Mouse (Mus musculus): ENCODE data around the gene Lpar1. TPM values are rescaled to one million over a fixed set of nuclear protein-coding genes. Genes with fewer than 3 reads are reported as not detected.

The Lpar1 gene
- 90.5 and 91.8 TPM in 2 replicates for polyA plus RNA-seq (2015; fragmentation: Nextera tagmentation; extraction: Ambion mirVana)

DNA sequence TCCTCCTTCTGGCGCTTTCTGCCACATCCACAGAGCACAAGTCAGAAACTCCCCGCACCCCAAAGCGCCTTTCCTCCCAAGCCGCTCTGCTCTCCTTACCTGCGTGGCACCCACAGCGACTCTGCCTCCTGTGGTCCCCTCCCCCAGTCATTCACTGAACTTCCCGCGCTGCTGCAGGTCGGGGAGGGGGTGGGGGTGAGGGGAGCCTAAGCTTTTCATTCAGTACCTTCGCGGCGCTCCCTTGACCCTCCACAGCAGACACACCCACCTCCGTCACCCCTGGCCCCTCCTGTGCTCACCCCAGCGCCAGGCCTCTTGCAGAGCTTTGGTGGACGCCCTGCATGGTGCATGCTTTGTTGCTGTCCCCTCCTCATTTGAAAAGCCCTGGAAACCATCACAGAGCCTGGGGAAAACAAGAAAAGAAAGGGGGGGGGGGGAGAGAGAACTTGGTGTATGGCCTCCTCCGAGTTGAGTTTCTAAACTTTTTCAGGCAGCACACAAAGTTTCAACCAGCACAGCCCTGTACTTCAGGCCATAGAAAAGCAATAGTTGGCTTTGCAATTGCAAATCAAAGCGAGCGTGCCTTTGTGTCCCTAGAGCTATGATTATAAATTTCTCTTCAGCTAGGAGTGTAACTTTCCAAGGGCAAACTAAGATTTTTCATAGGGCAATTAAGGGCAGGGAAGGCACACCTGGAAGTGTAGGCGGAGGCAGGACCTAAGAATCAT is at the start of gene Lpar1:
Gene Lpar1 (minus strand): TSS at position 268 of the 728 bp plus-strand sequence.
- WGBS, result 7% methylated on average over 18 of the region's 19 CpGs
- peak within 1 kb of the TSS; percentile 77 for H3K4me3 ChIP-seq (replicated peaks)

DNA sequence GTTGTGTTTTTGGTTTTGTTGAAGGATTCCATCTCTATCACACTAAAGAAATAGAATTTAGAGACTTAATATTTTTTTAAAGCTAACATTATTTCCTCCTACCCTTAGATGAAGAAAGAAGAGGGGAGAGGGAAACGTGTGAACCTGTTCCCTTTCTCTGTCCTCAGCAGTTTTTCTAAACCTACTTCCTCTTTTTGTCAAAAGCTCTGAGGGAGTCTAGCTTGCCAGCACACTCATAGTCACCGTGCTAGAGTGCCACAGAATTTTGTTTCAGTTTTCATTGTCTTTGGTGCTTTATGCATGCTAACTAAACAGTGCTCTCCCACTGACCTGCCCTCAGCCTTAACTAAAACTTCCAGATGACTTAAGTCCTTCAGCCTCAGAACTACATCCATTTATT is 32.2 kb upstream of the Lpar1 start:
- 38% methylated on average over 2 of the region's 2 CpGs for WGBS
- Histone ChIP-seq H3K4me2 (replicated peaks) (no peak overlapping the region), H3K9me3 (replicated peaks) (no peaks in the 10 kb centered on the region), H3K36me3 (no peaks in the 10 kb centered on the region), H3K4me1 (peaks cover 2% of the 10 kb centered on the region; the same call in 1 of the 2 replicates), H3K4me3 (replicated peaks) (no peak overlapping the region), H3K27me3 (no peaks in the 10 kb centered on the region), H3K27ac (replicated peaks) (no peak overlapping the region), H3K9ac (no peak overlapping the region)
- no peak for ATAC-seq (ENCODE audit: insufficient number of reproducible peaks, low FRiP score, low TSS enrichment, low read depth)

More for the DNA sequence above, at the start of gene Lpar1:
- peak; percentile 49; the same call in 1 of the 2 replicates for ATAC-seq (ENCODE audit: insufficient number of reproducible peaks, low FRiP score, low TSS enrichment, low read depth)
- Histone ChIP-seq H3K4me1 (peaks cover 27% of the 10 kb centered on the region), H3K27ac (replicated peaks) (peak within 1 kb of the TSS; percentile 97), H3K9ac (peak within 1 kb of the TSS; percentile 87), H3K27me3 (no peaks in the 10 kb centered on the region), H3K4me2 (replicated peaks) (peak within 1 kb of the TSS; percentile 81), H3K36me3 (no peaks in the 10 kb centered on the region), H3K9me3 (replicated peaks) (no peaks in the 10 kb centered on the region)

- Histone ChIP-seq H3K9ac (no peak overlapping the region), H3K27me3 (no peaks in the 10 kb centered on the region), H3K9me3 (replicated peaks) (no peaks in the 10 kb centered on the region), H3K4me1 (peaks cover 13% of the 10 kb centered on the region; the same call in 1 of the 2 replicates), H3K27ac (replicated peaks) (peak overlapping the region; percentile 24; the same call in 1 of the 2 replicates), H3K4me3 (replicated peaks) (no peak overlapping the region), H3K36me3 (no peaks in the 10 kb centered on the region), H3K4me2 (replicated peaks) (no peak overlapping the region)
- ATAC-seq (ENCODE audit: insufficient number of reproducible peaks, low FRiP score, low TSS enrichment, low read depth), result no peak
- 53% methylated on average over 7 of the region's 7 CpGs for WGBS
These were observed 27.5 kb upstream of the Lpar1 start for GRCm38 (mm10) chr4:58581191-58581590.

- Histone ChIP-seq H3K9ac (no peak overlapping the region), H3K4me2 (replicated peaks) (no peak overlapping the region), H3K27ac (replicated peaks) (peak overlapping the region; percentile 24; the same call in 1 of the 2 replicates), H3K27me3 (no peaks in the 10 kb centered on the region), H3K4me3 (replicated peaks) (no peak overlapping the region), H3K4me1 (peaks cover 13% of the 10 kb centered on the region; the same call in 1 of the 2 replicates), H3K9me3 (replicated peaks) (no peaks in the 10 kb centered on the region), H3K36me3 (no peaks in the 10 kb centered on the region)
- ATAC-seq (ENCODE audit: insufficient number of reproducible peaks, low FRiP score, low TSS enrichment, low read depth), result no peak
- WGBS, result 38% methylated on average over 5 of the region's 5 CpGs
These were observed 26.8 kb upstream of the Lpar1 start for GRCm38 (mm10) chr4:58580516-58580915.

- Histone ChIP-seq H3K27ac (replicated peaks) (no peak overlapping the region), H3K9ac (no peak overlapping the region), H3K4me3 (replicated peaks) (no peak overlapping the region), H3K4me2 (replicated peaks) (no peak overlapping the region), H3K9me3 (replicated peaks) (no peaks in the 10 kb centered on the region), H3K36me3 (no peaks in the 10 kb centered on the region), H3K27me3 (no peaks in the 10 kb centered on the region), H3K4me1 (peaks cover 13% of the 10 kb centered on the region; the same call in 1 of the 2 replicates)
- ATAC-seq (ENCODE audit: insufficient number of reproducible peaks, low FRiP score, low TSS enrichment, low read depth), result no peak
- WGBS, result 29% methylated on average over 10 of the region's 10 CpGs
These were observed 26.4 kb upstream of the Lpar1 start for GRCm38 (mm10) chr4:58580098-58580497.

DNA sequence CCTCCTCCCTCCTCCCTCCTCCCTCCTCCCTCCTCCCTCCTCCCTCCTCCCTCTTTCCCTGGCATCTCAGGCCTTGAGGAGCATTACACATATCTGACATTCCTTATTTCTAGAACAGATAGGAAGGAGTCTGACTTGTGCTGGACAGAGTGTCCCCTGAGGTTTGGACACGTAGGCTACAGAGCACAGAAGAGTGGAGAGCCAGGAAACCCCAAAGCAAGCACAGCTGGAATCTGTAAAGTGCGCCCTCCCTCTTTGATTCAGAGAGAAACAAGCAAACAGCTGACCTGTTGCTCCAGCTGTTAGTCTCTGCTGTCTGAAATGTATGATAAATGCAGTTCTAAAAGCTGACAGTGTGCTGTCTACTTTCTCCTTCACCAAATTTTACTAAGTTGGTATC is 24.8 kb upstream of the Lpar1 start:
- no peaks in the 10 kb centered on the region for H3K36me3 ChIP-seq
- no peak overlapping the region for H3K4me3 ChIP-seq (replicated peaks)
- H3K9me3 ChIP-seq (replicated peaks), result no peaks in the 10 kb centered on the region
- H3K4me1 ChIP-seq, result peaks cover 13% of the 10 kb centered on the region; the same call in 1 of the 2 replicates
- 21% methylated on average over 2 of the region's 2 CpGs for whole genome bisulfite sequencing
- H3K4me2 ChIP-seq (replicated peaks), result no peak overlapping the region
- ATAC-seq (ENCODE audit: insufficient number of reproducible peaks, low FRiP score, low TSS enrichment, low read depth), result no peak
- H3K9ac ChIP-seq, result no peak overlapping the region
- no peak overlapping the region for H3K27ac ChIP-seq (replicated peaks)
- H3K27me3 ChIP-seq, result no peaks in the 10 kb centered on the region

DNA sequence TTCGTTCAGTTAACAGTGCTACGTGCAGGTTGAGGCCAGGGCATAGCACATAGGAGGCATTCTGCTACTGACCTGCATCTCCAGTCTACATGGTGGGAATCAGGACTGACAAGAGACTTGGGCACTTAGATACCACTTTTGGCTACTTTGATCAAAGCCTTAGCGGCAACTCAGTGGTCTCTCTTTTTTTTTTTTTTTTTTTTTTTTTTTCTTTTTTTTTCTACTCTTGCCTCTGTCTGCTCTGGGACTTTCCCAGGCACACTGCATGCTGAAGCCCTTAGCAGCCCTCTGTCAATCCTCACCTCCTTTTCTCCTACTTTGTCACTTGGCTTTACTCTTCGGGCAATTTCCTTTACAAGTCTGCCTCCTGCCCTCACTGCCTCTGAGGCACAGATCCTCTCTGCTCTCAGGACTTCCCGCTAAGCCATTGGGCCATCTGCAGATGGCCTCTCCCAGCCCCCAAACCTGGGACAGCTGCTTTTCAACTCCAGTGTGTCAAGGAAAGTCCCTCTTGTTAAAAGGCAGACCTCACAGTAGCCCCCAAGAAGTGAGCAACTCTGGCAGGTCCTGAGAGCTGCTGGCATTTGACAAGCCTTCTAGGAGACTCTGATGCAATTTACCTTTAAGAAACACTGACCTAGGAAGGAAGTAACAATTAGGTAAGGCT is 23.8 kb upstream of the Lpar1 start:
- no peak overlapping the region for H3K4me3 ChIP-seq (replicated peaks)
- H3K36me3 ChIP-seq, result no peaks in the 10 kb centered on the region
- H3K9ac ChIP-seq, result no peak overlapping the region
- WGBS, result 49% methylated on average over 5 of the region's 5 CpGs
- peaks cover 13% of the 10 kb centered on the region; the same call in 1 of the 2 replicates for H3K4me1 ChIP-seq
- no peaks in the 10 kb centered on the region for H3K27me3 ChIP-seq
- H3K27ac ChIP-seq (replicated peaks), result no peak overlapping the region
- no peak for ATAC-seq (ENCODE audit: insufficient number of reproducible peaks, low FRiP score, low TSS enrichment, low read depth)
- no peaks in the 10 kb centered on the region for H3K9me3 ChIP-seq (replicated peaks)
- no peak overlapping the region for H3K4me2 ChIP-seq (replicated peaks)

DNA sequence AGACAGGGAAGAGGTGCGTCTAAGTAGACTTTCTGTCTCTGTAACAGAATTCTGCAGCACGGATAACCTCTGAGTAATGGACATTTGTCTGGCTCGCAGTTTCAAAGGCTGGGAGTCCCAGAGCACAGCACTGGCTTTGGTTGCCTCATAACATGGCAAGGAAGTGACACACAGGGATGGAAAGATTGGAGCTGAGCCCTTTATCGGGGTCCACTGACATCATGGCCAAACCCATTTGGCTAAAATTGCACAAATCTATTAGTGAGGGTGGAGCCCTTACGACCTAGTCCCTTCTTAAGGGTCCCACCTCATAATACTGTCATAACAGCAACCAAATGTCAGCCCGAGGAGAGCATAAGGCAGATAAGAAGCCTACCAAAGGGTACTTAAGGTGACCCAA is 22.1 kb upstream of the Lpar1 start:
- H3K4me3 ChIP-seq (replicated peaks), result no peak overlapping the region
- ATAC-seq (ENCODE audit: insufficient number of reproducible peaks, low FRiP score, low TSS enrichment, low read depth), result no peak

GRCm38 (mm10) chr4:58574024-58574423 is 20.3 kb upstream of the Lpar1 start:
- Histone ChIP-seq H3K4me2 (replicated peaks) (no peak overlapping the region), H3K27me3 (no peaks in the 10 kb centered on the region), H3K9me3 (replicated peaks) (no peaks in the 10 kb centered on the region), H3K4me1 (no peaks in the 10 kb centered on the region), H3K9ac (no peak overlapping the region), H3K4me3 (replicated peaks) (no peak overlapping the region), H3K27ac (replicated peaks) (no peak overlapping the region), H3K36me3 (no peaks in the 10 kb centered on the region)
- no peak for ATAC-seq (ENCODE audit: insufficient number of reproducible peaks, low FRiP score, low TSS enrichment, low read depth)
- 60% methylated on average over 6 of the region's 6 CpGs for WGBS

More for the DNA sequence above, 22.1 kb upstream of the Lpar1 start:
- Histone ChIP-seq H3K4me1 (peaks cover 9% of the 10 kb centered on the region; the same call in 1 of the 2 replicates), H3K9me3 (replicated peaks) (no peaks in the 10 kb centered on the region), H3K36me3 (no peaks in the 10 kb centered on the region), H3K27me3 (no peaks in the 10 kb centered on the region), H3K4me2 (replicated peaks) (no peak overlapping the region), H3K9ac (no peak overlapping the region), H3K27ac (replicated peaks) (no peak overlapping the region)
- WGBS, result 84% methylated on average over 6 of the region's 6 CpGs

GRCm38 (mm10) chr4:58572446-58572845 is 18.7 kb upstream of the Lpar1 start:
- Histone ChIP-seq H3K4me3 (replicated peaks) (no peak overlapping the region), H3K9me3 (replicated peaks) (no peaks in the 10 kb centered on the region), H3K9ac (no peak overlapping the region), H3K36me3 (no peaks in the 10 kb centered on the region), H3K27me3 (no peaks in the 10 kb centered on the region), H3K27ac (replicated peaks) (no peak overlapping the region), H3K4me1 (no peaks in the 10 kb centered on the region), H3K4me2 (replicated peaks) (no peak overlapping the region)
- no peak for ATAC-seq (ENCODE audit: insufficient number of reproducible peaks, low FRiP score, low TSS enrichment, low read depth)
- 69% methylated on average over 2 of the region's 2 CpGs for WGBS

GRCm38 (mm10) chr4:58571661-58572060 is 18.0 kb upstream of the Lpar1 start:
- no peaks in the 10 kb centered on the region for H3K9me3 ChIP-seq (replicated peaks)
- H3K27ac ChIP-seq (replicated peaks), result no peak overlapping the region
- H3K27me3 ChIP-seq, result no peaks in the 10 kb centered on the region
- 43% methylated on average over 3 of the region's 3 CpGs for WGBS
- H3K4me3 ChIP-seq (replicated peaks), result no peak overlapping the region
- ATAC-seq (ENCODE audit: insufficient number of reproducible peaks, low FRiP score, low TSS enrichment, low read depth), result no peak
- H3K36me3 ChIP-seq, result no peaks in the 10 kb centered on the region
- H3K4me1 ChIP-seq, result no peaks in the 10 kb centered on the region
- no peak overlapping the region for H3K4me2 ChIP-seq (replicated peaks)
- H3K9ac ChIP-seq, result no peak overlapping the region

Measured in embryonic facial prominence, embryonic 15.5 days (tissue).